Mouse (Mus musculus): Measurements from ENCODE around the gene Mllt10. TPM values are rescaled to one million over a fixed set of nuclear protein-coding genes. Genes with fewer than 3 reads are reported as not detected.

Gene Mllt10
- polyA plus RNA-seq, 1 experiment: 433 TPM

GRCm38 (mm10) chr2:18209211-18209823, 154.3 kb downstream of the Mllt10 start:
- no peak for TF ChIP-seq POLR2A (IDR thresholded peaks at IDR 0.05; ENCODE audit: insufficient read depth, low read depth, low read length)
- no peak for TF ChIP-seq CTCF (IDR thresholded peaks at IDR 0.05; ENCODE audit: insufficient read depth, low read depth, low read length)
- Histone ChIP-seq H3K4me3 (ENCODE audit: insufficient read depth, low read depth, low read length) (no peak overlapping the region), H3K4me1 (ENCODE audit: control insufficient read depth, insufficient read depth, low read length) (peaks cover 22% of the 10 kb centered on the region), H3K27ac (ENCODE audit: insufficient read depth, low read depth, low read length) (no peak overlapping the region)
- 74% methylated on average over 7 of the region's 7 CpGs for WGBS

GRCm38 (mm10) chr2:18209948-18210347, 154.9 kb downstream of the Mllt10 start:
- 90% methylated on average over 4 of the region's 4 CpGs for WGBS
- Histone ChIP-seq H3K4me3 (ENCODE audit: insufficient read depth, low read depth, low read length) (no peak overlapping the region), H3K4me1 (ENCODE audit: control insufficient read depth, insufficient read depth, low read length) (peaks cover 22% of the 10 kb centered on the region), H3K27ac (ENCODE audit: insufficient read depth, low read depth, low read length) (no peak overlapping the region)
- TF ChIP-seq CTCF (IDR thresholded peaks at IDR 0.05; ENCODE audit: insufficient read depth, low read depth, low read length) (no peak), POLR2A (IDR thresholded peaks at IDR 0.05; ENCODE audit: insufficient read depth, low read depth, low read length) (no peak)

GRCm38 (mm10) chr2:18214031-18214430, 159.0 kb downstream of the Mllt10 start:
- 69% methylated on average over 2 of the region's 2 CpGs for WGBS
- TF ChIP-seq CTCF (IDR thresholded peaks at IDR 0.05; ENCODE audit: insufficient read depth, low read depth, low read length) (no peak), POLR2A (IDR thresholded peaks at IDR 0.05; ENCODE audit: insufficient read depth, low read depth, low read length) (no peak)
- Histone ChIP-seq H3K4me3 (ENCODE audit: insufficient read depth, low read depth, low read length) (no peak overlapping the region), H3K27ac (ENCODE audit: insufficient read depth, low read depth, low read length) (no peak overlapping the region), H3K4me1 (ENCODE audit: control insufficient read depth, insufficient read depth, low read length) (peaks cover 12% of the 10 kb centered on the region)

- 72% methylated on average over 3 of the region's 3 CpGs for WGBS
- H3K27ac ChIP-seq (ENCODE audit: insufficient read depth, low read depth, low read length): no peak overlapping the region
- H3K4me3 ChIP-seq (ENCODE audit: insufficient read depth, low read depth, low read length): no peak overlapping the region
- no peak for TF ChIP-seq CTCF (IDR thresholded peaks at IDR 0.05; ENCODE audit: insufficient read depth, low read depth, low read length)
- no peak for TF ChIP-seq POLR2A (IDR thresholded peaks at IDR 0.05; ENCODE audit: insufficient read depth, low read depth, low read length)
- H3K4me1 ChIP-seq (ENCODE audit: control insufficient read depth, insufficient read depth, low read length): peaks cover 6% of the 10 kb centered on the region; the same call in 1 of the 2 replicates
Observed at GRCm38 (mm10) chr2:18217867-18218266, 162.8 kb downstream of the Mllt10 start.

GRCm38 (mm10) chr2:18218500-18218899, 163.5 kb downstream of the Mllt10 start:
- H3K4me1 ChIP-seq (ENCODE audit: control insufficient read depth, insufficient read depth, low read length): peaks cover 6% of the 10 kb centered on the region; the same call in 1 of the 2 replicates
- WGBS: 57% methylated on average over 5 of the region's 5 CpGs
- no peak for TF ChIP-seq CTCF (IDR thresholded peaks at IDR 0.05; ENCODE audit: insufficient read depth, low read depth, low read length)
- TF ChIP-seq POLR2A (IDR thresholded peaks at IDR 0.05; ENCODE audit: insufficient read depth, low read depth, low read length): no peak
- no peak overlapping the region for H3K4me3 ChIP-seq (ENCODE audit: insufficient read depth, low read depth, low read length)
- H3K27ac ChIP-seq (ENCODE audit: insufficient read depth, low read depth, low read length): no peak overlapping the region

- WGBS: 56% methylated on average over 8 of the region's 8 CpGs
- TF ChIP-seq POLR2A (IDR thresholded peaks at IDR 0.05; ENCODE audit: insufficient read depth, low read depth, low read length) (no peak), CTCF (IDR thresholded peaks at IDR 0.05; ENCODE audit: insufficient read depth, low read depth, low read length) (no peak)
- Histone ChIP-seq H3K4me3 (ENCODE audit: insufficient read depth, low read depth, low read length) (no peak overlapping the region), H3K27ac (ENCODE audit: insufficient read depth, low read depth, low read length) (no peak overlapping the region), H3K4me1 (ENCODE audit: control insufficient read depth, insufficient read depth, low read length) (peaks cover 4% of the 10 kb centered on the region; the same call in 1 of the 2 replicates)
Observed at GRCm38 (mm10) chr2:18219136-18219535, 164.1 kb downstream of the Mllt10 start.

GRCm38 (mm10) chr2:18219569-18219968, 164.5 kb downstream of the Mllt10 start:
- H3K4me1 ChIP-seq (ENCODE audit: control insufficient read depth, insufficient read depth, low read length): peaks cover 4% of the 10 kb centered on the region; the same call in 1 of the 2 replicates
- TF ChIP-seq CTCF (IDR thresholded peaks at IDR 0.05; ENCODE audit: insufficient read depth, low read depth, low read length) (no peak), POLR2A (IDR thresholded peaks at IDR 0.05; ENCODE audit: insufficient read depth, low read depth, low read length) (no peak)
- H3K4me3 ChIP-seq (ENCODE audit: insufficient read depth, low read depth, low read length): no peak overlapping the region
- no peak overlapping the region for H3K27ac ChIP-seq (ENCODE audit: insufficient read depth, low read depth, low read length)
- 82% methylated on average over 13 of the region's 13 CpGs for WGBS

GRCm38 (mm10) chr2:18228486-18229062, 173.5 kb downstream of the Mllt10 start:
- Histone ChIP-seq H3K4me1 (ENCODE audit: control insufficient read depth, insufficient read depth, low read length) (no peaks in the 10 kb centered on the region), H3K27ac (ENCODE audit: insufficient read depth, low read depth, low read length) (no peak overlapping the region), H3K4me3 (ENCODE audit: insufficient read depth, low read depth, low read length) (no peak overlapping the region)
- 85% methylated on average over 8 of the region's 8 CpGs for WGBS
- TF ChIP-seq POLR2A (IDR thresholded peaks at IDR 0.05; ENCODE audit: insufficient read depth, low read depth, low read length) (no peak), CTCF (IDR thresholded peaks at IDR 0.05; ENCODE audit: insufficient read depth, low read depth, low read length) (no peak)

GRCm38 (mm10) chr2:18229279-18229678, 174.2 kb downstream of the Mllt10 start:
- Histone ChIP-seq H3K4me1 (ENCODE audit: control insufficient read depth, insufficient read depth, low read length) (no peaks in the 10 kb centered on the region), H3K27ac (ENCODE audit: insufficient read depth, low read depth, low read length) (no peak overlapping the region), H3K4me3 (ENCODE audit: insufficient read depth, low read depth, low read length) (no peak overlapping the region)
- TF ChIP-seq CTCF (IDR thresholded peaks at IDR 0.05; ENCODE audit: insufficient read depth, low read depth, low read length): no peak
- 58% methylated on average over 2 of the region's 2 CpGs for WGBS
